Mouse (Mus musculus): ENCODE measurements at regions not wholly inside any gene's neighbourhood (a gene's known extent, or its start where the extent isn't known, plus 50 kb on each side); places are given as distances from the start of the nearest gene placed in this dataset.

DNA sequence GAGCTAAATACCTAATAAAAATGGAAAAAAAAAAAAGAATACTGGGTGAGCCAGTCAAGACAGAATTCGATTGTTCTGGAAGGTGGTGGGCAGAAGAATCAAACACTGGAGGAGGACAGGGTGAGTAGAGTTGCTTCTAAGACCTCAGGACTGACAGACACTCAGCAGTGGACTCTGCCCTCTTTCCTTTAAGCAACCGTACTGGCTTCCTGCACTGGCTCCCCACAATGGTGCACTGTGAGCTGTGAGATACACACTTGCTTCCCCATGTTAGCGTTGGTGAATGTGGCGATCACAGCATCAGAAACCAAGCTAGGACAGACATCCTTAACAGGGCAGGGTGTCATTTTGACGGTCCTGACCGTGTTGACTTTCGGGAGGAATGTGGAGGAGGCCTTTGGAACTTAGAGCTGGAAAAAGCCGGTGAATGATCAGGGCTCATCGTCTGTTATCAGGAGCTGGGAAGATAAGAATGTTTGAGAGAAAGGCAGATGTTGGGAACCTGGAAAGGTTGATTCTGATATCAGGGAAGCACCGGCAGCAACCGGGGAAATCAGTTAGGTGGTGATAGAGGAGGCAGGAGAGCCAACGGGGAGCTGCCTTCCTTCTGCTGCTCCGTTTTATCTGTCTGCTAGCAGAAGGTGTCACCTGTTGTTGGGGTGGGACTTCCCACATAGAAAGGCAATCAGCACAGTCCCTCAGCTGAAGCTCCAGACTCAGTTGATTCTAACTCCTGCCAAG lies 254.8 kb downstream of the Ajap1 start:
- DNase-seq (ENCODE audit: low read depth, low spot score): no peak

DNA sequence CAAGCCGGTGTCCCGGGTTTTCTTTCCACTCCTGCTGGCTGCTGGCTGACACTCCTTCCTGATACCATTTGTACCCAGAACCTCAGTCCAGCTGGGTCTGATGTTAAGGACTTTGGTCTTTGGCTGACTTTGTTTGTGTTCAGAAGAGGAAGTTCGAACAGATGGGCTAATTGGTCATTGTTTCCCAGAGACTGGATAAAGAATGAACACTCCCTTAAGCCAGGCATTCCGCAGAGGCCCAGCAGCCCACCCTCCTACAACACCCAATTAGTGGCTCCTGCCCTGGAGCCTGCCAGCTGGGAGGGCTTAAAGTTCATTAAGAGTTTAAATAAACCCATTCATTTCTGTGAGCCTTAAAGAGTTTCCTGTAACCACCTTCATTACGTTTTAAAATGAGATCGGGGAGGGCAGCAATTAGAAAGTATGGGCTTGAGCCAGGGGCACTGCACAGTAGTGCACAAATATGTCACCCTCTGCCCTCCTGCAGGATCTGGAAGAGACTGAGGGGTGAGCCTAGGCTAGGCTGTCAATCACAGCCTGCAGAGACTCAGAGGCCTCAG lies 257.9 kb downstream of the Ajap1 start:
- no peak for DNase-seq (ENCODE audit: low read depth, low spot score)

DNA sequence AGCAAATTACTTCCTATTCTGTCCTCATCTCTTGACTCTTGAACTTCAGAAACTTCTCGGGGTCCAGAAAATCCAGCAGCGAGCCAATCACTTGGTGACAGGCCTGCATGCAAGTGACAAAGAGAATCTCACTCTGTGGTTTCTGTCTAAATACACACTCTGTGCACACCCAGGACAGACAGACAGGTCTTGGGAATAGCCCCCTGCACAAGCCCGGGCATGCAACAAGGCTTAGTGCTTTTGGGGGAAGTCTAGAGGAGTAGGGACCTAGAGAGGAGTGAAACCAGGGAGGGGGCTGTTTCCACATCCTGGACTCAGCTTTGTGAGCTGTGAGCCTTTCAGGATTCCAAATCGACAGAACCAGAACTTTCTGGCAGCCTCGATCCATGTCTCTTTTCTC lies 259.6 kb downstream of the Ajap1 start:
- DNase-seq (ENCODE audit: low read depth, low spot score): no peak

DNA sequence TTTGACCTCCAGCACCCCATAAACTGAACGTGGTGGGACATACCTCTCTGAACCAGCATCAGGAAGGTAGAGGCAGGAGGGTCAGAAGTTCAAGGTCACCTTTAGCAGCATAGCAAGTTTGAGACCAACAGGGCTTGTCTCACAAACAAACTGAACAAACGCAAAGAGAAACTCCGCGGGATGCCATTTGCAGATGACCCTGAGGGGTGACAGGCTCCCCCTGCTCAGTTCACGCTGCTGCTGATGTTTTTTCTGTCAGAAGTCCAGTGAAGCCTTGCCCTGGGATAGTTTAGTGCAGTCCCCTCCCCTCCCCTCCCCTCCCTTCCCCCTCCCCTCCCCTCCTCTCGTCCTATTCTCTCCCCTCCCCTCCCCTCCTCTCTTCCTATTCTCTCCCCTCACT lies 262.1 kb downstream of the Ajap1 start:
- no peak for DNase-seq (ENCODE audit: low read depth, low spot score)

DNA sequence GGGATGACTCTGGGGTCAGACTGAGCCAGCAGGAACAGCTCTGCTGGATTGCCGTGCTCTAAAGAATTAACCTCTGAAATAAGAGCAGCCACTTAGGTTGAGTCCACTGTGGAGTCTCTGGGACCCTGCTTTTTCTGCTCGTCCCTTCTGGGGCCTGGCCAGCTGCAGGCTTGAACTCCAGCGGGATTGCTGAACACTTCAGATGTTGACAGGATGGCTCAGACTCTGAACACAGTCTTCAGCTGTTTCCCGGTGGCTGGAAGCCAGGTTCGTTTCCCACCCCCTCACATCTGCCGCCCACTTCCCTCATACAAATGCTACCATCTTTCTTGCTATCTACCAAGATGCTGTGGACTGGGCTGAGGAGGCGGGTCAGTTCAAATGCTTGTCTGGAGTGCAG lies 262.5 kb downstream of the Ajap1 start:
- no peak for DNase-seq (ENCODE audit: low read depth, low spot score)

DNA sequence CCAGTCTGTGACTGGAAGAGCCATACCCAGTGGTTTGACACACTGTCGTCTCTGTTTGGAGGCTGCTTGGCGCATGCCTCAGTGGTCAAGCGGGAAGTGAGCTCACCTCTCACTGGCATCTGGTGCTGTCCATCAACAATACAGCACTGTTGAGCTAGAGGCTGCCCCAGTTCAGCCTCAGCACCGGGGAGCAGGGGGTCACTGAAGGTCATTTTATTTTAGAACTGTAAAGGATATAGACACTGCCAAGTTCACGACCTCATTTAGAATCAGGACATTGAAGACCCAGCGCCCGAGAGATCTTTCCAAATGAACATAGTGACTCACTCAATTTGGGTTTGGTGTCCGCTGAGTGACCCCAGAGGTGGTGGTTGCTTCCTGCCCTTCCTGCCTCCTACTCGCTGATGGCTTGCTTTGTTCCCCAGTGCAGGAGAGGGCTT lies 265.1 kb downstream of the Ajap1 start:
- no peak for DNase-seq (ENCODE audit: low read depth, low spot score)

DNA sequence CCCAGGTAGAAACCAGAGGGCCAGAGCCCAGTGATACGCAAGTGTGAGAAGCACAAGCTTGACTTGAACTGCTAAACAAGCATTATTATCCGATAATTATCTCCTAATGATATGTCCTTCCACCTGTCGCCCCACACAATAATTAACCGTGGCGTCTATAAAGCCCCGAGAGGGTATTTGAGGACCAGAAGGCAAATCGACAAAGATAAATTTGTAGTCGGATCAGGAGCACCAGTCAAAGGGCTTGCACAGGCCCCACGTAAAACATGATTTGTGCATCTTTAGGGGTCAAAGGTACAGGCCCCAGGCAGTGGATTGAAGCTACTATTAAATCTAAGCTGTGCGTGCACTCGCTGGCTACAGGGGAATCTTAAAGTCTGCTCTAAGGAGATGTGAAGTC lies 270.5 kb downstream of the Ajap1 start:
- DNase-seq (ENCODE audit: low read depth, low spot score): no peak

DNA sequence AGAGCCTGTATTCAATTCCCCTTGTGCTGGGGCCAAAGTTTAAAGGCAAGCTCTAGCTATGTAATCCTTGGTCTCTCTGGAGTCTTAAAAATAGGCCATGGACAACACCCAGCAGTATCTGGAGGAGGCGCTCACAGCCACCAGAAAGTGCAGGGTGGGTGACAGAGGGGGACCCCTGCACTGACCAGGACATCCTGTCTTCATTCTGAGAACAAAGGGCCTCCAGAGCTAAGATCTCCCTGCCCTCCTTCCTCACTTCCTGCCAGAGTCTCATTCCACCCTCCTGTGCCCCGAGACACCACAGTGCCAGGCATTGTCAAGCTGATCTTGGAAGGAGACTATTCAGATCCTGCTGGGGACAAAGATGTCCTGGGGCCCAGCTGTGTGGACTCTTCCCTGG lies 273.8 kb downstream of the Ajap1 start:
- DNase-seq (ENCODE audit: low read depth, low spot score): no peak

DNA sequence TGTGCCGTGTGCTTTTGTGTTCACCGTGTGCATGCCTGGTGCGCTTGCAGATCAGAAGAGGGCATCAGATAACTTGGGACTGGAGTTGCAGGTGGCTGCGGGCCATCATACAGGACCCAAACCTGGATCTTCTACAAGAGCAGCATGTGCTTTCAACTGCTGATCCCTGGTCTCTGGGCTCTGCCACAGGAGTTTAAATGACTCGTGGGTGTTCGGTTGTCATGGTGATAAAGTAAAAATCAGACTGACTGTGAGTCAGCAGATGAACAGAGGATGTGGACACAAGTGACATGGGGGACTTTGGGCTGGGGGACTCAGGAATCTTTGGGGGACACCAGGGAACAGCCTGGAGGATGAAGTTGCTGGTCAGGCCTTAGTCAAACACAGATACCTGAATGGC lies 274.4 kb downstream of the Ajap1 start:
- DNase-seq (ENCODE audit: low read depth, low spot score): no peak

DNA sequence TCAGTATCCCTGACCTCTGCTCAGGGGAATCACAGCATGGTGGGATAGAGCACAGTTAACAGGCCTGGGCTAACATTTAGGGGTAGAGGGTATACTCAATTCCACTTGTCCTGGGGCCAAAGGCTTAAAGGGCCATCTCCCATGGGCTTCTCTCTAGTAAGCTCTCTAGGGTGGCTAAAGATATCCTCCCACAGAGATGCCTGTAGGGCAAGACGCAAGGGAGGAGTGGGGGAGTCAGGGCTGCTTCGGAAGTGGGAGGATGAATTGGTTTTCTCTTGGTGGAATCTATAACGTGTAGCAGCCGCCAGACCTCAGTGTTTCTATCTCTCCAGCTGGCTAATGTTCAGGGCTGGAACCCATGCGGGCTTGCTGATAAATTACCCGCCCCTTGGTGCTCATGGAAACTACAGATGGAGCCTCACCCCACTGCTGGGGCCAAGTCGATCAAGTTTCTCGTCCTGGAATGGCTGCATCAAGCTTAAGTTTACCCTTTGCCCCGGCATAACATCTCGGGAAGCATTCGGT lies 275.0 kb downstream of the Ajap1 start:
- no peak for DNase-seq (ENCODE audit: low read depth, low spot score)

DNA sequence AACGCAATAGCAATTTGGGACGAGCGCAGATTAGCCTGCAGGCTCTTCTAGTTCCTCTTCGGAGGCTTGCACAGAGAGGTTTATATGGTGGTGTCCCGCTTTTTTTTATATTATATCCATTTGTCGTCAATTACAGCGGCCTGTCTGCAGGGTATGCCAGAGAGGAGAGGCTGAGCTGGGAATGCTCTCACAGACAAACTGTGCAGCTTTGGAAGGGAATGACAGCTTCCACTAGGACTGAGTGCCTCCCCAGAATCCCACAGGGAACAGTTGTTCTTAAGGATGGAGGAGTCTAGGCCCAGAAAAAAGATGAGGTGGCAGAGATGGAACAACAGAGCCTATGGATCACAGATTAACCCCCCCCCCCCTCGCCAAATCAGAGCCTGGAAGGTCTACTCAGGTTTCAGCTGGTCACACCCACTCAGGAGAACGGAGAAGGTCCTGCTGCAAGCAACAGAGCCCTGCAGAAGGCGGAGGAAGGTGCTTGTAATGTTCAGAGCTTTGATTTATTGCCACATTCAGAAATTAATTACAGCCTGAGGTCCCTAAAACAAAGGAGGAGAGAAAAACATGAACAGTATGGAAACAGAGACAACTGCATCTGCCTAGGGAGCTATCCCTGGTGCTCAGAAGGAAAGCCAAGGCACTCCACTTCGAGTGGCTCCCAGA lies 275.7 kb downstream of the Ajap1 start:
- DNase-seq (ENCODE audit: low read depth, low spot score): no peak

DNA sequence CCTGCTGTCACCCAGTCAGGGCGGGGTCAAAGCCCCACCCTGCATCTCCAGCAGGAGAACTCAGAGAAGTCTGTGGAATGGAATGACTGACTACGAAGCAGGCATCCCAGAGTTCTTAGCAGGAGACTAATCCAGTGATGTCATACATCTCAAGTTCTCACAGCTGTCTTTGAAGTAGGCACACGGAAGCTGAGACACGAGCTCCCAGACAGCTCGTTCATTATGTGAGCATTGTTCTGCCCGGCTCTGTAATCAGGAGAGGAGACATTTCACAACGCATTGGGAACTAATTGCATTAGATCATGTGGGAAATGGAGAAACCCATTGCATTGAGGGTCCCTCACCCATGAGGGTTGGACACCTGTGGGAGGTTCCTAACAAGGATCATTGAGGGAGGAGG lies 277.8 kb downstream of the Ajap1 start:
- no peak for DNase-seq (ENCODE audit: low read depth, low spot score)

DNA sequence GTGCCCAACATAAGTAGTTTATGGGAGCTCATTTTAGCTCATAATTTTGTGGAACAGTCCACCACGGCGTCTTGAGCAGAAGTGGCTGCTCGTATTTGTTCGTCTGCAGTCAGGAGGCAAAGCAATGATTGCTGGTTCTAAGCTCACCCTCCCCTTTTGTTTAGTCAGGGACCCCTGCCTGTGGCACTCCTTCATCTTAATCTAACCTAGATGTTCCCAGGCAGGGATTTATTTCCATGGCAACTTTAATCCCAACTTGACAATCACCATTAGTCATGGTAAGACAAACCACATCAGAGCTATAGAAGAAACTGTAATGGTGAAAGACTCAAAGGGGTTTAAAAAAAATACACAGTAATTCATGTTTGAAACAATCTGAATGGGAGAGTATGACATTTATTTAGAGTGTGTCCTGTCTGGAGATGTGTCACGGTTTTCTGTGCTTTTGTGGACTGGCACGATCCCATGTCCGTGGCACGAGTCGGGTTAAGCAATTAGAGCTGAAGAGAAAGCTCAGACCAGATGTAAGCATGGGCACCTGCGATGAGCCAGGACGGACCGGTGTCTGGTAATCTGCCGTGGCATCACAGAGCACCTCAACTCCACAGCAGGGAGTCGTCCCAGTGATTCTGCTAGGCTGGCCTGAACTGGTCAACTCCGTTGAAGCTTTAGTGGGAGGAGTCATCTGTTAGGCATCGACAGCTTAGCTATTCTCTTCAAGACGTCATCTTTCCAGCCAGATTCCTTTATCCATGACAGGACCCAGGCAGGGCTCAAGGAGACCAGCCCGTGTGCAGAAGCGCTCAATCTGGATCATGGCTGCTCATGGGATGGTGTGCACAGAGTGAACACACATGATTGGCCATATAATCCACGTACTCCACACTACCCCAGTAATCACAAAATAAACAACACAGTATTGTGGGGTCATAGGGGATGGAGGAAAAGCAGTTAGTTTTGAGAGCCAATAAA lies 281.5 kb downstream of the Ajap1 start:
- no peak for DNase-seq (ENCODE audit: low read depth, low spot score)

DNA sequence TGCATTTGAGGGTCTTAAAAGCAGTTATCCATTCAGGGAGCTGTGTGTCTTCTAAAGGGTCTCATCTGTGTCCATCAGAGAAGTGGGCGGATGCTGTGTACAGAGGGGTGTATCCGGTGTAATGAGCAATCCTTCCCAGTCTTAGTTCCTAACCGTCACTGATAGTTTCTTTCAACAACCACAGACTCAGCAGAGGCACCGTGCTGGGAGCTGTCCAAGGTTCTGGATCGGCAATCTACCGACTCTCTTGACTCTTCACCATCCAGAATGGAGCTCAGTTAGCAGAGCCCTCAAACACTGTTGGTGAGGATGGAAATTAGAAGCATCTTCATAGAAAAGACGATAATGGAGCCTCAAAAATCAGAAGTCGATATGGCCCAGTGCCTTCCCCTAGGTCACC lies 293.1 kb downstream of the Ajap1 start:
- peak; percentile 87 for DNase-seq (ENCODE audit: low read depth, low spot score)

DNA sequence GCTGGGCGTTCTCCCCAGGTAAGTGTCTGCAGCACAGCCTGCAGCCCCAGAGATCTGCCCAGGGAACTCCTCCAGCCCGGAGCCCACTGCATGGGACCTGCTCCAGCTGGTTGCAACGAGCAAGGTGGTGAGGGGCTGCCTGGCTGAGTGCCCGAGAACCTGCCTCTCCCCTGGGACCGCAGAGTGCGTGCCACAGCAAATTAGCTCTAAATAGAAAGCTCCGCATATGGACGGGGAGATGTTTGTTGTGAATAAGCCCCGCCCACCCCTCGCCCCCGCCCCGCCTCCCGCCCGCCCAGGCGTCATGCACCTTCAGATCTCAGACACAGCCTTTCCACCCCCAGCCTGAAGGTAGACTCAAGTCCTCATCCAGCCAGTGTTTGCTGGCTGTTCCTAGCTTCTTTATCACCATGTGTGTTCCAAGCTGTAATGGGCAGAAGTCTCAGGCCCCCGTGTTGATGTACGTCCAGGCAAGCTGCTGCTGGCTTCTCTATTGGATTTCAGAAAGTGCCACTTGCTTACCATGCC lies 294.0 kb downstream of the Ajap1 start:
- no peak for DNase-seq (ENCODE audit: low read depth, low spot score)

DNA sequence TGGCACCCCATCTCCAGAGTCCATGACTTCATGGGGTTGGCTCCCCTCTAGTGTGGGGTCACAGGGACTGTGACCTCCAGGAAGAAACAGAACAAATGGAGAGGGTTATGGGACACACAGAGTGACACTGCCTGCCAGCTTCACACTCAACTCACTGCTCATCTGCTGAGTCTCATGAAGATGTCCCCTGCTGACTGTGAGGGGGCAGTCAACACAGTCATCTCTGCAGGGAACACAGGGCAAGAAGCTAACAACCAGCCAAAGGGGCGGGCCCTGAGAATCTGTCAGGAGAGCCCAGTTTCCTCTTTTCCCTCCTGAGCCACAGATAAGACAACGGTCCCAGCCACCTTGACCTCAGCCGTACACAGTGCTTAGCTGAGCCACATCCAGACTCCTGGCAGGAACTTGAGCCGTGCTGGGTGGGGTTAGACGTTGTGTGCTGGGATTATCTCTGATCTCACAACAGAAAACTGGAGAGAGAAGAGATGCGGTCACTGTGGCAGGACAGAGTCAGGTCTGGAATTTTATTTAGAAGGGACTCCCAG lies 294.6 kb downstream of the Ajap1 start:
- no peak for DNase-seq (ENCODE audit: low read depth, low spot score)

DNA sequence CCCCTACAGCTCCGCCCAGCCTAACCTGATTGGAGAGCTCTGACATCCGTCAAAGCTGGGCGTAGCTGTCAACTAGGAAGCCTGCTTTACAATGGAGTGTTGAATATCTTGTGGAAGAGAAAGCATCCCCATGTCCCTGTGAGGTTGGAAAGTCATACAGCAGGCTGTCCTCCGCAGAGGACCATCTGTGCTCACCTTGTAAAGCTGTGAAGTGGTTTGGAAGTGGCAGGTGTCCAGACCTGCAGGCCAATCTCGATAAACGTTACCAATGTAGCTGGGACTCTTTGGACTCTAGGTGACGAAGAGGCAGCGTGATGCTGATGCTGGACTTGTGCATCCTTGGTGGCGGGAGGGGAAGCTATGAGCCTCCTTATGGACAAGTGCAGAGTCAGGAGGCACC lies 305.1 kb downstream of the Ajap1 start:
- no peak for DNase-seq (ENCODE audit: low read depth, low spot score)

DNA sequence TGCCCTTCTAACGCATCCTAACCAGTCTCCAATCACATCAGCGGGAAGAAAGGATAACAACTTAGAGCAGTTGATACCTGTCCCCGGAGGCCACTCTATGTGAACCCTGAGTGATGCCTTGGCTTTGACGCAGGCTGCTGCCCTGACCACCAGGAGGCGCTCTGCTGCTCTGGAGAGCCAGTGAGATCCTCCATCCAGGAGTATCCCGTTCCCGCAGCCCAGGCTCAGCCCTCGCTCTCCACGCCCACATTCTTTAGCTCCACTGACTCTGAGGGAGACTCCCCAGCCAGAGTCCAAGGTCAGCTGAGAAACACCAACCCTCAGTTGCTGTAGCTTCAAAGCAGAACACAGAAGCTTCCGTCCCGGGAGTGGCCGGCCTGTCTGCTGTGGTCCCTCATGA lies 307.0 kb downstream of the Ajap1 start:
- DNase-seq (ENCODE audit: low read depth, low spot score): peak; percentile 88

DNA sequence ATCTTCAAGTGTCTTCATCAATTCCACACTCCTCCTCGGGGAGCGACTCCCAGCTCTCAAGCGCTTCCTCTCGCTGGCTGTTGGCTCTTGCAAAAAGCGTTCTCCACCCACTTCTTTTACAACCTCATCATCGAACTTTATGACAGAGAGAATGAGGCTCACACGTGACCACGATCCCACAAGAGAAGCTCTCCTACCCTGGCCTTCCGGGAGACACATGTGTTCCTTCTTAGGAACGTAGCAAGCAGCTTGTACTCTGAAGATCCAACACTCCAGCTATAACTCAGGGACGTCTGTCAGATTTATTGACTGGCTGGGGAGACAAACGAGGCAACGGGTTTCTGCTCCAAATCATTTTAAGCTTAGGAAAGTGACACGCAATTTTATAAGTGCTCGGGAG lies 307.5 kb downstream of the Ajap1 start:
- peak; percentile 27 for DNase-seq (ENCODE audit: low read depth, low spot score)

DNA sequence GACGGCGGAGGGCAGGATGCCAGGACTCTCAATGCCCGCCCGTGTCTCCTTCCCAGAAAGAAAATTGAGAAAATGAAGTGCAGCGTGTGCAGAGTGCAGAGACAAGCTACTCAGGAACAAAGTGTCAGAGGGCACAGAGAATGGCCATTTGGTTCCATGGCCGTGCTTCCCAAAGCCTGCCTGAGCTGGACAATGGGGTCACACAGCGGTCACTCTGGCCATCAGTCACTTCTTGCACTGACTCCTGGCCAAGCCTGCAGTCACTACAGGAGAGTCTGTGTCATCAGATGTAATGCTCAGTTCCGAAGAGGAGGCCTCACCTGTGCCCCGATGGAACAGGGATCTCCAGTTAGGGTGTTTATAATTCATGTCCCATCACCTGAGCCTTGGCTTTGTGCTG lies 312.6 kb downstream of the Ajap1 start:
- DNase-seq (ENCODE audit: low read depth, low spot score): no peak

DNA sequence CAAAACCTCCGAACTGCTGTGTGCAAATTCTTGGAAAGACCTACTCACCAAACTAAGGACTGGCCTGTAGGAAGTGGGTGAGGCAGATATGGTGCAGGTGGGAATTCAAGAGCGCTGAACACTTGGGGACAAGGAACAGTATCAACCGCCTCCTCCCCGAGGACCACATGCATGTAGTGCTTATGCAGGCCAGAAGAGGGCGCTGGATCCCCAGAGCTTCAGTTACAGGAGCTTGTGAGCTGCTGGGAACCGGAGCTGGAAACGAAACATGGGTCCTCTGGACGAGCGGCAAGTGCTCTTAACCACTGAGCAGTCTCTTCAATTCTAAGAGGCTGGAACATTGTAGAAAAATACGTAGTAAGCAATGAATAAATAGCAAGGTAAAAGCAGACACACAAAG lies 317.8 kb downstream of the Ajap1 start:
- DNase-seq (ENCODE audit: low read depth, low spot score): no peak

All from mesoderm, embryonic 11.5 days (tissue).